Mouse (Mus musculus) cerebellum, adult (tissue): Measurements from ENCODE around the gene Plce1.
"Not testable (repeated sequence)": the region's sequence is repeated elsewhere in the genome, so short reads cannot be mapped to it uniquely, and the experiment has no call there.

ENCODE experiments used
- ATAC-seq: cut with Nextera tagmentation; 2 replicates; pipeline ENCODE4 v1.9.2; 2017; ENCODE audit warnings: mild to moderate bottlenecking, moderate library complexity, mixed read lengths; ENCODE audit not compliant: insufficient number of reproducible peaks, low FRiP score, low TSS enrichment

The Plce1 gene

GRCm38 (mm10) chr19:38488103-38488912, 7.4 kb downstream of the Plce1 start:
- no peak for ATAC-seq

- ATAC-seq, result no peak
These were observed 17.3 kb downstream of the Plce1 start for GRCm38 (mm10) chr19:38498233-38498632.

GRCm38 (mm10) chr19:38504597-38504996, 23.7 kb downstream of the Plce1 start:
- no peak for ATAC-seq

- no peak for ATAC-seq
These were observed 25.2 kb downstream of the Plce1 start for GRCm38 (mm10) chr19:38506131-38506530.

- ATAC-seq, result no peak
These were observed 26.5 kb downstream of the Plce1 start for GRCm38 (mm10) chr19:38507251-38507965.

GRCm38 (mm10) chr19:38507966-38508625, 27.2 kb downstream of the Plce1 start:
- ATAC-seq, result no peak

GRCm38 (mm10) chr19:38514417-38515184, 33.7 kb downstream of the Plce1 start:
- no peak for ATAC-seq

GRCm38 (mm10) chr19:38526855-38527254, 45.9 kb downstream of the Plce1 start:
- no peak for ATAC-seq

GRCm38 (mm10) chr19:38527475-38527874, 46.6 kb downstream of the Plce1 start:
- no peak for ATAC-seq

GRCm38 (mm10) chr19:38533230-38533629, 52.3 kb downstream of the Plce1 start:
- no peak for ATAC-seq

GRCm38 (mm10) chr19:38539338-38539737, 58.4 kb downstream of the Plce1 start:
- no peak for ATAC-seq

GRCm38 (mm10) chr19:38540549-38540948, 59.6 kb downstream of the Plce1 start:
- ATAC-seq, result no peak

- ATAC-seq, result no peak
These were observed 68.7 kb downstream of the Plce1 start for GRCm38 (mm10) chr19:38549487-38550058.

- no peak for ATAC-seq
These were observed 72.6 kb downstream of the Plce1 start for GRCm38 (mm10) chr19:38553551-38553950.

GRCm38 (mm10) chr19:38555399-38555798, 74.5 kb downstream of the Plce1 start:
- ATAC-seq, result no peak

- no peak for ATAC-seq
These were observed 77.9 kb downstream of the Plce1 start for GRCm38 (mm10) chr19:38558816-38559215.

GRCm38 (mm10) chr19:38561887-38562286, 81.0 kb downstream of the Plce1 start:
- ATAC-seq, result not testable (repeated sequence)

- ATAC-seq, result no peak
These were observed 85.2 kb downstream of the Plce1 start for GRCm38 (mm10) chr19:38566156-38566555.

- ATAC-seq, result no peak
These were observed 85.8 kb downstream of the Plce1 start for GRCm38 (mm10) chr19:38566752-38567151.

- ATAC-seq, result no peak
These were observed 86.4 kb downstream of the Plce1 start for GRCm38 (mm10) chr19:38567331-38567730.
